Mouse (Mus musculus) monocyte, adult 5-6 weeks (primary cell): ENCODE results near the gene Inppl1. TPM values are rescaled to one million over a fixed set of nuclear protein-coding genes. Genes with fewer than 3 reads are reported as not detected.

Source experiments
- ATAC-seq: fragments of 153-309, 156-312 bp; replicated peaks from 2 replicates; pipeline ENCODE4 v1.8.0; 2017; ENCODE audit warnings: mild to moderate bottlenecking; ENCODE audit not compliant: low TSS enrichment, insufficient number of reproducible peaks, severe bottlenecking, poor library complexity, low FRiP score
- total RNA-seq: library from RNA; stranded (forward); fragments of 200-1000, 200-491, 200-594 nt; gene quantifications from 3 replicates; pipeline ENCODE4 v1.2.3, GENCODE M21; 2017

Gene Inppl1
- 20.6 to 58.3 TPM (median 31.0 TPM) in 3 replicates for total RNA-seq

DNA sequence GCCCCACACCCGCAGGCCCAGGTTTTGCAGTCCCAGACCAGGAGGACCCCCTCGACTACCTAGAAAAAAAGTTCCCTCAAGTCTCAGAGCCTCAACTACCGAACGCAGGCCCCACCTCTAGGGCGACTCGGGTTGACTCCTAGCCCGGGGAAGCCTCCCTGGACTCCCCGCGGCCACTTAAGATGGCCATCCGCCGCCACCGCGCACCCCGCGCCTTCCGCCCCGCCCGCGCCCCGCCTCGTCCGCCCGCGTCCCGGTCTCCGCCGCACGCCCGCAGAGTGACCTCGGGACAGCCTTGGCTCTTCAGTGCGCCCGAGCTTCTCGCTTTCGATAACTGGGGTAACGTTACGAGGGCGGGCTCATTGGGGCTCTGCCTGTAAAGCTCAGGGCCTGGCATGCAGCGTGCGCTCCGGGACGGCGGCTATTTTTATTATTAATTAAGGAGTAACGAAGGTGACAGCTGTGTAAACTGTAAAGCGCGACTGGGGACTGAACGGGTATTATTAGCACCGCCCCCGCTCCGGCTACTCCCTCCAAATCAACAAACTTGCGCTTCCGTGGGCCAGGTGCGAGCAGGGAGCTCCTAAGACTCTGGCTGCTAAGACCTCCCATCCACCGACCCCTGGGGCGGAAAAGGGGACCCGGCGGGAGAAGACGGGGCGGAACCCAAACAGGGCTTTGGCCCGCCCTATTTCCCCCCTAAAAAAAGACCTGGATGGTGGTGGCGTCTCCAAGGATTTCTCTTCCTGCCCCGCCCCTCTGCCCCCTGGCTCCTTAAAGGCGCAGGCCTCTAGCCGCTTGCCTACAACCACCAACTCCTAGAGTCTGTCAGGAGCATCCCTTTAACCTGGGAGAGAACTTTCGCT lies at the start of gene Inppl1:
Gene Inppl1, minus strand, starts transcription at position 624 of the 866 bp plus-strand sequence.
- ATAC-seq = peak; percentile 31; the same call in 1 of the 2 replicates

- ATAC-seq = no peak
Observed at GRCm38 (mm10) chr7:101886274-101886673, 48.2 kb upstream of the Inppl1 start.

DNA sequence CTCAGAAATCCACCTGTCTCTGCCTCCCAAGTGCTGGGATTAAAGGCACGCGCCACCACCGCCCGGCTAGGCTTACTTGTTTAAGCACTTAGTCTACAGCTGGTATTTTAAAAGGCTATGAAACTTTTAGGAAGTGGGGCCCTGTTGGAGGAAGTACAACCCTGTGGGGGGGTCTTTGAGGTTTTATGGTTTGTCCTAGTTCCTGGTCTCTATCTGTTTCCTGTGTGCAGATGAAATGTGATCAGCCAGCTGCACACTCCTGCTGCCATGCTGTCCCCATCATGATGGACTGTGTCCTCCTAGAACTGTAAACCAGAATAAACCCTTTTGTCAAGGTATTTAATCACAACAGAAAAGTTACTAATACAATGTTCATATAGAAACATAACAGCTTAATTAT lies 46.1 kb upstream of the Inppl1 start:
- ATAC-seq = no peak

DNA sequence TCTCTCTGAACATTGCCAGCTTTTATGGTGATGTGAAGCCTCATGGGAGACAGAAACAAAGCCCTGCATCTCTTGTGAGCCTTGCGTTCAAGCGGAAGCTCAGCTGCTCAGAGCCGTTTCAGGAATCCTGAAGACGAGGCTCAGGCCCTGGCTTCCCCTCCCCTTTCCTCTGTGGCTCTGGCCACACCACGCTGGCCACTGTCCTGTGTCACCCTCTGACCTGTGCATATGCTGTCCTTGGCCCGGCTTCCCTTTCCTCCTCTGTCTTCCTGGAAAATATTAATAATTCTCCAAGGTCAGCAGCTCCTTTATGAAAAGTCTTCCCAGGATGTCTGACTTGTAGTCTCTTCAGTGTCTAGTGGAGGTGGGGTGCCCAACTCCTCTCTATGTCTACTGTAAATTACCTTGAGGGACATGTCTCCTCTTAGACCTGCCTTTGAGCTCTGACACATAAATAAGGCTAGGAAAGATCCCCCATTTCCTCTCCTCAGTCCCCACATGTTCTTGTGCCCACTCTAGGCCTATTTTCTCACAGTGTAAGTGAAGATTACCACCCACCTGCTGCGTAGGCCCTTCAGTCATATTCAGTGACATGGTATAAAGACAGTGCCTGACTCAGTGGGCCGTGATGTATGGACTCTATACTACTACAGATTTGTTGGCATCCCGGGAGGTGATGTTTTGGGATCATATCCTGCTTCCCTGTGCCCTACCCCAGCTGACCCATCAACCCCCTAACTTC lies 44.6 kb upstream of the Inppl1 start:
- ATAC-seq = no peak

- no peak for ATAC-seq
Observed at GRCm38 (mm10) chr7:101880855-101881254, 42.8 kb upstream of the Inppl1 start.

- no peak for ATAC-seq
Observed at GRCm38 (mm10) chr7:101875978-101876377, 37.9 kb upstream of the Inppl1 start.

DNA sequence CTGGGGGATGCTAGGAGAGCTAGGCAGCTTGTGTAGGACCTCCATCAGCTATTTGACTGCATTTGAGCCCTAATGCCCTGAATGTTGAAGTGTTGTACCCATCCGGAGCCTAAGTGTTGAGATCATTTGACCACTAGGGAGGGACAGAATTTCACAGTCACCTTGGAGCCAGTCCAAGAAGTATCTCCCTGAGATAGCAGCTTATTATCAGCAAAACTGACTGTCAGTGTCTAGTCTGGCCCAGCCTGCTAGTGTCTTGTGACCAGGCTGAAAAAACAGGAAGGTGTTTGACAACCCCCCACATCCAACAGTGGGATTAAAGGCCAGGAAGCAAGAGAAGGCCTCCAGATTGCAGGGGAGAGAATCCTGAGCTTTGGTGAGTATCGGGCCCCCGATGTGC lies 33.3 kb upstream of the Inppl1 start:
- no peak for ATAC-seq

DNA sequence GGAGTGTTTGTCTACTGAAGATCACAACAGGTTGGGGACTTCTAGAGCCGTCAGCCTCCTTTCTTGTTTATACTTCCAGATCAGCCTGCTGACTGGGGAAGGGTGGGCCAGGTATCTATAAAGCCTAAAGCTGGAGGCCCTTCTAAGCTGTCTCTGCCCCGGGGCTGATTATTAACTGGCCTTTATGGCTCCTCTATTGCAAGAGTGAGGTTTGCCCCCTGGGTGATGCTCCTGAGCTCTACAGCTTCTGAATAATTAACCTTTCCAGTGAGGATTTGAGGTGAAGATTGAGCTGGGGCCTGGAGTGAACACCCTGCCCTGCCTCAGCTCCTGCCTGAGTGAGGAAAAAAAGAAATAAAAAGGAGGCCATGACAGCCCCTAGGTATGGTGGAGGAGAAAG lies 32.6 kb upstream of the Inppl1 start, which contains the start of gene Folr1:
Gene Folr1, minus strand, starts transcription at position 160 of the 400 bp plus-strand sequence.
- no peak for ATAC-seq

GRCm38 (mm10) chr7:101869163-101869500 lies 31.1 kb upstream of the Inppl1 start:
- no peak for ATAC-seq

DNA sequence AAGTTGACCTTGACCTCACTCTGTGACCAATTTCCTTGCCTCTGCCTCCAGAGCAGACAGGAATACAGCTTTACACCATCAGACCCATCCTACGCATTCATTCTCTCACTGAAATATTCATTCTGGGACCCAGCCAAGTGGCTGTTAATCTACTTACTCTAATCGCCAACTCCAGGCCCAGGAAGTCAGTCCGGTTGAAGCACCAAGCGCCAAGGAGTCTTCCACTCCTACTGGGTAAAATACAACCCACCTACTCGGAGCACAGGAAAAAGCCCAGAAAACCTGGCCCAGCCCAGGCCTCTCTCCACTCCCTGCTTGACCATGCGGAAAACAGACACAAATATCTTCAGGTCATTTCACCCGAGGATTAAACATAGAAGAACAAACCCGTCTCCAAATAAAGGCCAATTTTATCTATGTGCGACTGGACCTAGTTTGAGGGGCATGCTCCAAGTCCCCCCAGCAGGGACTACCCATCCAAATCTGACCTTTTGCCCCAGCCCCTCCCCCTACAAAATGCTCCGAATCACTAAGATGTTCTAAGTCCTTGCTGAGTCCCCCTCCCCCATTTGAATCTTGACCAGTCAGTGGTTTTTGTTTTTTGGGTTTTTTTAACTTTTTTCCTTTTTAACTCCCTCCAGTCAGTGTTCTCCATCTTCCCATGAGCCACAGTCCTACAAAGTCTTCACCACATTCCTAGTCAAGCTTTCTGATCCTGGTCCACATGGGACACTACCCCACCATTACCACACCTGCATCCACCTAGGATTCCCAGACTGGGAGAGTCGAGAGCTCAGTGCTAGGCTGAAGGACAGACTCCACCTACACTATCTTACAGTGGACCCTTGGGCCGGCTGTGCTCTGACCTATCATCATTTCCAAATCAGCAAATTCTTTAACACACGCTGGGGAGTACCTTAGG lies 30.5 kb upstream of the Inppl1 start:
- no peak for ATAC-seq

GRCm38 (mm10) chr7:101867482-101867881 lies 29.5 kb upstream of the Inppl1 start:
- ATAC-seq = no peak

GRCm38 (mm10) chr7:101866491-101867265 lies 28.6 kb upstream of the Inppl1 start:
- no peak for ATAC-seq

GRCm38 (mm10) chr7:101863415-101863814 lies 25.4 kb upstream of the Inppl1 start, which contains the start of gene Anapc15:
Gene Anapc15 (plus strand): TSS chr7:101863715.
- no peak for ATAC-seq

- ATAC-seq = no peak
Observed at GRCm38 (mm10) chr7:101862291-101862690, 24.3 kb upstream of the Inppl1 start.

- ATAC-seq = no peak
Observed at GRCm38 (mm10) chr7:101860978-101861377, 22.9 kb upstream of the Inppl1 start.

GRCm38 (mm10) chr7:101858362-101858761 lies 20.3 kb upstream of the Inppl1 start:
- peak; percentile 62; the same call in 1 of the 2 replicates for ATAC-seq

DNA sequence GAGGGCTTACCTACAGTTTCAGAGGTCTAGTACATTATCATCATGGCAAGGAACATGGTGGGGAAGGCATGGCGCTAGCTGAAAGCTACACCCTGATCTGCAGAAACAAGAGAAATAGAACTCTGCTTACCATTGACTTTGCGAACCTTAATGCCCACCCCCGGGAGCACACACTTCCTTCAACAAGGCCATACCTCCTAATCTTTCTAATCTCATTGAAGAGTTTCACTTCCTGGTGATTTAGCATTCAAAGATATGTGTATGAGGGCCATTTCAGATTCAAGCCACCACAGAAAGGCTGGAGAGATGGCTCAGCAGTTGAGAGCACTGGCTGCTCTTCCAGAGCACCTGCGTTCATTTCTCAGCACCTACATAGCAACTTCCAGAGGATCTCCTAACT lies 19.1 kb upstream of the Inppl1 start, which contains the start of gene Folr2:
Gene Folr2, minus strand, starts transcription at position 101 of the 400 bp plus-strand sequence.
- ATAC-seq = no peak

DNA sequence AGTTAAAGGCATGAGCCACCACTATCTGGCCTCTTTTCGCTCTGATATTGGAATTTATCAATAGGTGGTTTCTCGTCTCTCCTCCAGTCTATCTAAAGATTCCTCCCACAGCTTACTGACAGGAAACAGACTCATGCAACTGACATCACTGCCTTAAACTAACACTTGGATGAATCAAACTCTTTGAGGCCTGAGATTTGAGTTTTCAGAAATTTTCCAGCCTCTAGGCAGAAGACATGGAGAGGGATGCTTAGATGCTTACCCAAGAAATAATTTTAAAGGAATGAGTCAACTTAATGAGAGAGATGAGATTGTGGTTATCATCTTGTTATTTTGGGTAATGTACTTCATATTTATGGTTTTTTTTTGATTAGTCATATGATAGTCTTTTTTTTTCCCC lies 15.8 kb upstream of the Inppl1 start:
- no peak for ATAC-seq
